Mouse (Mus musculus) embryonic stem cell, embryonic (primary cell): ENCODE data around the gene Sgce.
"Not testable (repeated sequence)": the region's sequence is repeated elsewhere in the genome, so short reads cannot be mapped to it uniquely, and the experiment has no call there.

Experiments
- CTCF ChIA-PET, 4 experiments: fragments of 300-600 bp in 2 of 4; fragments of 350-600 bp in 2 of 4; sonication (Branson Sonifier 250); formaldehyde crosslinking; loops; one replicate each; lab custom pipeline; 2022; ENCODE audit warnings: inconsistent platforms in 2 of 4; lab: Charles Lee
- POLR2A ChIA-PET, 4 experiments: fragments of 300-600 bp in 2 of 4; fragments of 350-600 bp in 2 of 4; sonication (Branson Sonifier 250); formaldehyde crosslinking; loops; one replicate each; lab custom pipeline; 2022; ENCODE audit warnings: antibody characterized with exemption in 4 of 4, inconsistent platforms in 1 of 4; lab: Charles Lee

Gene Sgce

GRCm38 (mm10) chr6:4746696-4747439 is at the start of gene Sgce, which contains the start of gene Peg10:
Sgce (minus strand) TSS chr6:4747207.
Peg10 (plus strand) TSS chr6:4747306.
- ChIA-PET CTCF (interaction anchor here in 2 of 4 experiments (1.0 to 1.5 kb wide), 3 partner anchors 88 to 94 kb away, joined by 4 to 9 read pairs (median 4); no protein-coding TSS in a partner anchor), POLR2A (interaction anchor here in 3 of 4 experiments (0.6 to 2.4 kb wide), 27 partner anchors 9 to 591 kb away, joined by 3 to 9 read pairs (median 4); no protein-coding TSS in a partner anchor)

GRCm38 (mm10) chr6:4796281-4796680 is 49.3 kb upstream of the Sgce start:
- POLR2A ChIA-PET: interaction anchor here in 1 of 4 experiments (0.6 kb wide), 1 partner anchor 42 kb away, joined by 3 read pairs; no protein-coding TSS in a partner anchor
- CTCF ChIA-PET: no interaction called here

- ChIA-PET CTCF (no interaction called here), POLR2A (no interaction called here)
These were observed 15.2 kb upstream of the Sgce start for GRCm38 (mm10) chr6:4762252-4762651.

- CTCF ChIA-PET: not testable (repeated sequence)
These were observed 14.6 kb upstream of the Sgce start for GRCm38 (mm10) chr6:4761415-4762142.

GRCm38 (mm10) chr6:4754886-4755285 is 7.9 kb upstream of the Sgce start:
- ChIA-PET CTCF (interaction anchor here in 2 of 4 experiments (0.6 to 0.7 kb wide), 2 partner anchors 22 to 87 kb away, joined by 3 read pairs; no protein-coding TSS in a partner anchor), POLR2A (interaction anchor here in 1 of 4 experiments (1.0 to 1.3 kb wide), 2 partner anchors 70 to 114 kb away, joined by 3 to 5 read pairs; no protein-coding TSS in a partner anchor)

More at GRCm38 (mm10) chr6:4761415-4762142, 14.6 kb upstream of the Sgce start:
- POLR2A ChIA-PET: interaction anchor here in 1 of 4 experiments (1.6 kb wide), 1 partner anchor 12 kb away, joined by 3 read pairs; no protein-coding TSS in a partner anchor

GRCm38 (mm10) chr6:4754286-4754685 is 7.3 kb upstream of the Sgce start:
- CTCF ChIA-PET: interaction anchor here in 1 of 4 experiments (0.7 kb wide), 1 partner anchor 86 kb away, joined by 3 read pairs; no protein-coding TSS in a partner anchor
- POLR2A ChIA-PET: interaction anchor here in 2 of 4 experiments (0.6 to 1.3 kb wide), 4 partner anchors 42 to 148 kb away, joined by 3 to 5 read pairs (median 4); no protein-coding TSS in a partner anchor

- ChIA-PET CTCF (no interaction called here), POLR2A (interaction anchor here in 1 of 4 experiments (0.6 kb wide), 1 partner anchor 143 kb away, joined by 6 read pairs; no protein-coding TSS in a partner anchor)
These were observed 4.3 kb upstream of the Sgce start for GRCm38 (mm10) chr6:4751355-4751754.

GRCm38 (mm10) chr6:4749091-4749490 is 2.1 kb upstream of the Sgce start:
- ChIA-PET POLR2A (interaction anchor here (0.6 to 1.8 kb wide), 20 partner anchors 9 to 361 kb away, joined by 3 to 10 read pairs (median 4); no protein-coding TSS in a partner anchor), CTCF (interaction anchor here in 1 of 4 experiments (0.5 to 0.6 kb wide), 2 partner anchors 81 to 1232 kb away, joined by 4 to 10 read pairs; no protein-coding TSS in a partner anchor)

- ChIA-PET POLR2A (interaction anchor here in 3 of 4 experiments (0.6 to 1.8 kb wide), 18 partner anchors 8 to 362 kb away, joined by 3 to 10 read pairs (median 4); no protein-coding TSS in a partner anchor), CTCF (interaction anchor here in 1 of 4 experiments (0.5 kb wide), 1 partner anchor 1232 kb away, joined by 4 read pairs; no protein-coding TSS in a partner anchor)
These were observed 1.5 kb upstream of the Sgce start for GRCm38 (mm10) chr6:4748506-4748961.

GRCm38 (mm10) chr6:4747677-4748505 is 884 bp upstream of the Sgce start:
- ChIA-PET CTCF (interaction anchor here (0.6 to 1.0 kb wide), 7 partner anchors 39 to 842 kb away, joined by 3 to 6 read pairs (median 4); no protein-coding TSS in a partner anchor), POLR2A (interaction anchor here in 3 of 4 experiments (0.5 to 2.4 kb wide), 22 partner anchors 10 to 561 kb away, joined by 3 to 9 read pairs (median 4); no protein-coding TSS in a partner anchor)

GRCm38 (mm10) chr6:4746036-4746695 is 841 bp downstream of the Sgce start:
- POLR2A ChIA-PET: interaction anchor here in 3 of 4 experiments (0.6 to 2.4 kb wide), 14 partner anchors 8 to 592 kb away, joined by 3 to 9 read pairs (median 4); no protein-coding TSS in a partner anchor

GRCm38 (mm10) chr6:4740511-4740910 is 6.5 kb downstream of the Sgce start:
- ChIA-PET CTCF (no interaction called here), POLR2A (interaction anchor here in 3 of 4 experiments (1.0 to 1.3 kb wide), 5 partner anchors 8 to 152 kb away, joined by 3 to 5 read pairs (median 4); no protein-coding TSS in a partner anchor)

More at GRCm38 (mm10) chr6:4746036-4746695, 841 bp downstream of the Sgce start:
- CTCF ChIA-PET: interaction anchor here in 2 of 4 experiments (1.0 to 1.5 kb wide), 2 partner anchors 93 kb away, joined by 4 to 9 read pairs; no protein-coding TSS in a partner anchor

- POLR2A ChIA-PET: interaction anchor here (0.6 to 1.6 kb wide), 15 partner anchors 9 to 383 kb away, joined by 3 to 6 read pairs (median 4); no protein-coding TSS in a partner anchor
- CTCF ChIA-PET: no interaction called here
These were observed 7.3 kb downstream of the Sgce start for GRCm38 (mm10) chr6:4739522-4740355.

GRCm38 (mm10) chr6:4738717-4739116 is 8.3 kb downstream of the Sgce start:
- ChIA-PET CTCF (no interaction called here), POLR2A (interaction anchor here in 3 of 4 experiments (0.6 to 1.6 kb wide), 7 partner anchors 9 to 260 kb away, joined by 3 to 5 read pairs (median 4); partner anchors contain the start of gene Peg10 (in 1 of the 3))

GRCm38 (mm10) chr6:4738034-4738629 is 8.9 kb downstream of the Sgce start:
- ChIA-PET POLR2A (interaction anchor here in 3 of 4 experiments (0.9 to 1.6 kb wide), 5 partner anchors 9 to 17 kb away, joined by 3 to 5 read pairs (median 4); partner anchors contain the start of genes Peg10 (in 1 of the 3) and Sgce (in 1 of the 3)), CTCF (no interaction called here)
